Mouse (Mus musculus): ENCODE measurements around the gene Gprin3. TPM values are rescaled to one million over a fixed set of nuclear protein-coding genes. Genes with fewer than 3 reads are reported as not detected.
"Not testable (repeated sequence)": the region's sequence is repeated elsewhere in the genome, so short reads cannot be mapped to it uniquely, and the experiment has no call there.

The Gprin3 gene
- polyA plus RNA-seq, 1 experiment from 2014 or later: 1.3 TPM

GRCm38 (mm10) chr6:59328297-59328696 is 97.8 kb downstream of the Gprin3 start:
- no peak overlapping the region for H3K27ac ChIP-seq
- H3K9ac ChIP-seq: no peak overlapping the region
- no peaks in the 10 kb centered on the region for H3K9me3 ChIP-seq
- 64% methylated on average over 1 of the region's 1 CpGs for WGBS
- no peaks in the 10 kb centered on the region for H3K4me1 ChIP-seq
- H3K4me3 ChIP-seq: no peak overlapping the region
- no peaks in the 10 kb centered on the region for H3K27me3 ChIP-seq
- H3K4me2 ChIP-seq: no peak overlapping the region
- ATAC-seq (ENCODE audit: insufficient number of reproducible peaks, low FRiP score, low TSS enrichment, low read depth): no peak
- no peaks in the 10 kb centered on the region for H3K36me3 ChIP-seq

DNA sequence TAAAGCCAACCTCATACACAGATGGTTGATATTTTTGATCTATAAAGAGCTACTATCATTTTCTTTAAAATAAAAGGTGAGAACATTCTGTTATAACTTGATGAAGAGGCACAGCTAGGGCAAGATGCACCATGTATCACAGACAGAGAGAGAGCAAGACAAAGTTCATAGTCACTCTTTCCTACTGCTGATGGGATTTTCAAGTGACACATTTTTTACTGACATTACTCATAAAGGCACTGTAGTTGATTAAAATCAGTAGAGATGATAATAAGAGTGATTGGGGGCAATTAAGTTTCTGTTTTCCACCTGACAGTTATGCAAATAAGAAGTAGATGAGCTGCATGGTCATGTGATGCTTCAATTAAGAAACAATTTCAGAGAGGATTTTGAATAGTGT is 110.2 kb downstream of the Gprin3 start:
- H3K9me3 ChIP-seq: no peaks in the 10 kb centered on the region
- no peak overlapping the region for H3K9ac ChIP-seq
- H3K36me3 ChIP-seq: no peaks in the 10 kb centered on the region
- no peak overlapping the region for H3K4me3 ChIP-seq
- no peaks in the 10 kb centered on the region for H3K27me3 ChIP-seq
- no peak overlapping the region for H3K27ac ChIP-seq
- no peak for ATAC-seq (ENCODE audit: insufficient number of reproducible peaks, low FRiP score, low TSS enrichment, low read depth)
- H3K4me2 ChIP-seq: no peak overlapping the region
- no peaks in the 10 kb centered on the region for H3K4me1 ChIP-seq

DNA sequence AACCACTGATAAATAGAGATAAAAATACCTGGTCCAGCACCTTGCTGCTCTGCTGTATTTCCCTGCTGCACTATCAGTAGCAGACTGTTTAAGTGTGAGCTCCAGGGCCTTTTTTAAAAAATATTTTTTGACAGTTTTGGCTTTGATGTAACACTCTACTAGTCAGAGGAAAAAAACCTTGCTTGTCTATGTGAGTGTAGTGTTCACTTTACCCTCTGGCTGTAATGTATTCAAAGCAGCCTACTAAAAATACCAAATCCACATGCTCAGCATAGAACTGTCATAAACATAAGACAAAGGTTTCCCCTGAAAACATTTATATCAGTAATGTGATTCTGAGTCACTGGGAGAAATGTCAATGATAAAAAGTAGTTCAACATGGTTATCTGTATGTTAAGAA is 111.0 kb downstream of the Gprin3 start:
- Histone ChIP-seq H3K27me3 (no peaks in the 10 kb centered on the region), H3K27ac (no peak overlapping the region), H3K4me1 (no peaks in the 10 kb centered on the region), H3K9me3 (no peaks in the 10 kb centered on the region), H3K4me3 (no peak overlapping the region), H3K36me3 (no peaks in the 10 kb centered on the region), H3K9ac (no peak overlapping the region), H3K4me2 (no peak overlapping the region)
- ATAC-seq (ENCODE audit: insufficient number of reproducible peaks, low FRiP score, low TSS enrichment, low read depth): no peak

DNA sequence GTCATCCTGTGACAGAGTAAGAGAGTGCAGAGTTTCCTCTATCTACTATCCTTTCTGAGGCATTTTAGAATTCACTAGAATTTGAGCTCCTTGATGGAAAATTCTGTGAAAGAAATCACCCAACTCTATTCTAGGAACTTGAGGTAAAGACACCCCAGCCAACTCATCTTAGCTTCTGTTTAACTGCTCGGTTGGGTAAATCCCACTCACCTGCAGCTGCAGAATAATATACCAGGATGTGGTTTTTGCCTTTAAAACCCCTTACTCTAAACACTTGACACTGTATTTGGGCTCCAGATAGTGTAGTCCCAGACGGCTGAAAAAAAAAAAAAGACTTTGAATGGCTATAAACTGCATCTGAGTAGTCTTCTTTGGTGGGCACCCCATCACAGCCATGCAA is 112.9 kb downstream of the Gprin3 start:
- ATAC-seq (ENCODE audit: insufficient number of reproducible peaks, low FRiP score, low TSS enrichment, low read depth): no peak
- no peak overlapping the region for H3K4me3 ChIP-seq
- H3K9me3 ChIP-seq: no peaks in the 10 kb centered on the region
- H3K4me2 ChIP-seq: no peak overlapping the region
- H3K4me1 ChIP-seq: no peaks in the 10 kb centered on the region
- H3K27me3 ChIP-seq: no peaks in the 10 kb centered on the region
- H3K9ac ChIP-seq: no peak overlapping the region
- 53% methylated on average over 2 of the region's 2 CpGs for WGBS
- H3K27ac ChIP-seq: no peak overlapping the region
- H3K36me3 ChIP-seq: no peaks in the 10 kb centered on the region

DNA sequence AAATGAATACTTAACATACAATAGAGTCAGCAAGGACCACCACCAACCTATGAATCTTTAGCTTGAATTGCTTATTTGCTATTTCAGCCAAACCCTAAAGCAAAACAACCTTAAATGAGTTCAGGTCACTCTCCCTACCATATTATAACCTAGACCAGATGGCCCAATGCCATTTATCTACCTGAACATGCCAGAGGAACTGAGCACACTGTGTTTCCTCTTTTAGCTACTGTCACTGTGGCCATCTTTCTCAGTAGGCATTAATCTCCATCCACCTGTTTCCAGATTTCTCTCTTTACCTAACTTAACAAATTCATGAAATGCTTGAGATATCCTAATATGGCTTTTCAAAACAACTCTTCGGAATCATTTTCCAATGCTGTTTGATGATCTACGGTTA is 114.9 kb downstream of the Gprin3 start:
- no peak overlapping the region for H3K27ac ChIP-seq
- no peaks in the 10 kb centered on the region for H3K36me3 ChIP-seq
- no peak overlapping the region for H3K4me3 ChIP-seq
- no peaks in the 10 kb centered on the region for H3K4me1 ChIP-seq
- H3K4me2 ChIP-seq: no peak overlapping the region
- WGBS: 95% methylated on average over 2 of the region's 2 CpGs
- H3K9ac ChIP-seq: no peak overlapping the region
- H3K27me3 ChIP-seq: no peaks in the 10 kb centered on the region
- no peak for ATAC-seq (ENCODE audit: insufficient number of reproducible peaks, low FRiP score, low TSS enrichment, low read depth)
- H3K9me3 ChIP-seq: no peaks in the 10 kb centered on the region

- ATAC-seq (ENCODE audit: insufficient number of reproducible peaks, low FRiP score, low TSS enrichment, low read depth); H3K27me3 ChIP-seq; H3K9me3 ChIP-seq; H3K36me3 ChIP-seq; H3K9ac ChIP-seq; H3K4me3 ChIP-seq; H3K27ac ChIP-seq; H3K4me1 ChIP-seq; H3K4me2 ChIP-seq: not testable (repeated sequence)
- 94% methylated on average over 2 of the region's 2 CpGs for WGBS
These were observed 121.7 kb downstream of the Gprin3 start for GRCm38 (mm10) chr6:59304235-59304942.

DNA sequence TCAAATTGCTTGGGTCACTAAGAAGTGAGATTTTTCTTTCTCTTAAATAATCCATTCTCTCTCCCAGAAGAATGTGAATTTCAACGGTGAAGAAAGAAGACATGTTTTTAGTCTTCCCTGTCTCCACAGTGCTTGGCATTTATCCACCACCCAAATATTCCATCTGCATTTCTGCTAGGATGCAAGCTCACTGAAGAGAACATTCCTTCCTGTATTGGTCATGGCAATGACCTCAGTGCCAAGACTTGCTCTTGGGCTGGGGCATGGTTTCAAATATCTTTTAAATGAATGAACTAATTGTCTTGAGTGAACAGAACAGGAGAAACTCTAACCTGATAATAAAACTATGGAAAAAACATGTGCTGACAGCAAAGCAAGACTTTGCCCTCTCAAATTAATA is 123.1 kb downstream of the Gprin3 start:
- ATAC-seq (ENCODE audit: insufficient number of reproducible peaks, low FRiP score, low TSS enrichment, low read depth): no peak
- no peaks in the 10 kb centered on the region for H3K36me3 ChIP-seq
- 68% methylated on average over 1 of the region's 1 CpGs for WGBS
- H3K4me3 ChIP-seq: no peak overlapping the region
- H3K27me3 ChIP-seq: no peaks in the 10 kb centered on the region
- no peak overlapping the region for H3K27ac ChIP-seq
- H3K4me2 ChIP-seq: no peak overlapping the region
- no peak overlapping the region for H3K9ac ChIP-seq
- no peaks in the 10 kb centered on the region for H3K4me1 ChIP-seq
- H3K9me3 ChIP-seq: no peaks in the 10 kb centered on the region

Other genes starting within 250 kb of the Gprin3 start
- gene Tigd2, start 217.4 kb downstream of the Gprin3 start, polyA plus RNA-seq (2015; fragmentation: Nextera tagmentation; extraction: Ambion mirVana): 10.0 and 11.1 TPM in 2 replicates

All from limb, embryonic 15.5 days (tissue).